Mouse (Mus musculus): ENCODE results near the gene Oaz2. TPM values are rescaled to one million over a fixed set of nuclear protein-coding genes. Genes with fewer than 3 reads are reported as not detected.

Oaz2 gene
- polyA plus RNA-seq, 1 experiment from 2014 or later = 208 TPM

DNA sequence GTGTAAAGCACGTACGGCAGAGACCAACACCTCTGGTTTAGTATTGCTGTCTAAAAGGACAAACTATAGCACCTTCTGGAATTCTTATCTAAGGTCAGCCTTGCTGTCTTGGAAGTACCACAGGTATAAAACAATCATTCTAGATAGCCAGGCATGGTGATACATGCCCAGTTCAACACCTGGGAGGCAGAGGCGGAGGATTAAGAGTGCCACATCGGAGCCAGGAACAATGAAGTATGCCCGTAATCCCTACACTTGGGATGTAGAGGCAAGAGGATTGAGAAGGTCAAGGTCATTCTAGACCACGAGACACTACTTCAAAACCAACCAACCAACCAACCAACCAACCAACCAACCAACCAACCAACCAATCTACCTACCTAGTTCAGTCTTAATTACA lies 60.8 kb downstream of the Oaz2 start:
- Histone ChIP-seq H3K9ac (ENCODE audit: low read length) (no peak overlapping the region), H3K36me3 (ENCODE audit: control insufficient read depth, insufficient read depth, low read length) (peaks cover 3% of the 10 kb centered on the region; the same call in 1 of the 2 replicates), H3K4me3 (ENCODE audit: low read depth, low read length) (no peak overlapping the region), H3K4me1 (replicated peaks; ENCODE audit: control insufficient read depth, insufficient read depth, low read length) (peaks cover 12% of the 10 kb centered on the region), H3K4me2 (ENCODE audit: low read depth, low read length, severe bottlenecking) (no peak overlapping the region), H3K9me3 (ENCODE audit: control insufficient read depth, low read length) (no peaks in the 10 kb centered on the region), H3K27ac (ENCODE audit: low read depth, low read length) (no peak overlapping the region), H3K27me3 (ENCODE audit: control insufficient read depth, insufficient read depth, low read length) (no peaks in the 10 kb centered on the region)
- DNase-seq (ENCODE audit: low spot score) (no peak), ATAC-seq (replicated peaks; ENCODE audit: low FRiP score) (no peak)
- WGBS = 97% methylated on average over 6 of the region's 6 CpGs

DNA sequence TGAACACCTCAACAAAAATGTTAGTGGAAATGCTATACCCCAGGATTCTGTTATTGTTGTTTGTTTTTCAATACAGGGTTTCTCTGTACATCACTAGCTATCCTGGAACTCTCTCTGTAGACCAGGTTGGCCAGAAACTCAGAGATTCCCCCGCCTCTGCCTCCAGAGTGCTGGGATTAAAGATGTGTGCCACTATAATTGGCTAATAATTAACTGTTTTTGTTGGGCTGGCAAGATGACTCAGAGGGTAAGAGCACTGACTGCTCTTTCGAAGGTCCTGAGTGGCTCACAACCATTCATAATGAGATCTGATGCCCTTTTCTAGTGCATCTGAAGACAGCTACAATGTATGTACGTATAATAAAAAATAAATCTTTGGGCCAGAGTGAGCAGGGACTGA lies 67.1 kb downstream of the Oaz2 start:
- H3K4me3 ChIP-seq (ENCODE audit: low read depth, low read length) = no peak overlapping the region
- no peaks in the 10 kb centered on the region for H3K4me1 ChIP-seq (replicated peaks; ENCODE audit: control insufficient read depth, insufficient read depth, low read length)
- ATAC-seq (replicated peaks; ENCODE audit: low FRiP score) (no peak), DNase-seq (ENCODE audit: low spot score) (no peak)
- no peak overlapping the region for H3K9ac ChIP-seq (ENCODE audit: low read length)
- H3K9me3 ChIP-seq (ENCODE audit: control insufficient read depth, low read length) = no peaks in the 10 kb centered on the region
- 100% methylated on average over 3 of the region's 3 CpGs for WGBS
- H3K4me2 ChIP-seq (ENCODE audit: low read depth, low read length, severe bottlenecking) = no peak overlapping the region
- H3K36me3 ChIP-seq (ENCODE audit: control insufficient read depth, insufficient read depth, low read length) = no peaks in the 10 kb centered on the region; the same call in 1 of the 2 replicates
- H3K27ac ChIP-seq (ENCODE audit: low read depth, low read length) = no peak overlapping the region
- no peaks in the 10 kb centered on the region for H3K27me3 ChIP-seq (ENCODE audit: control insufficient read depth, insufficient read depth, low read length)

Other genes starting within 250 kb of the Oaz2 start
- gene Slc51b, start 245.0 kb upstream of the Oaz2 start, polyA plus RNA-seq (2014; fragmentation: Nextera tagmentation; extraction: Ambion mirVana) = not detected in 2 replicates
- 19.6 and 20.4 TPM in 2 replicates for gene Mtfmt, start 232.2 kb upstream of the Oaz2 start, polyA plus RNA-seq (2014; fragmentation: Nextera tagmentation; extraction: Ambion mirVana)
- gene Spg21, start 207.1 kb upstream of the Oaz2 start, polyA plus RNA-seq (2014; fragmentation: Nextera tagmentation; extraction: Ambion mirVana) = 95.5 and 110 TPM in 2 replicates
- gene Ankdd1a, start 147.8 kb upstream of the Oaz2 start, polyA plus RNA-seq (2014; fragmentation: Nextera tagmentation; extraction: Ambion mirVana) = 0.20 TPM in 1 of 2 replicates, not detected in the other
- gene Plekho2, start 88.0 kb upstream of the Oaz2 start, polyA plus RNA-seq (2014; fragmentation: Nextera tagmentation; extraction: Ambion mirVana) = 8.3 and 8.8 TPM in 2 replicates
- gene Pif1, start 80.8 kb upstream of the Oaz2 start, polyA plus RNA-seq (2014; fragmentation: Nextera tagmentation; extraction: Ambion mirVana) = 26.2 and 31.8 TPM in 2 replicates
- 20.3 and 23.6 TPM in 2 replicates for gene Rbpms2, start 38.4 kb upstream of the Oaz2 start, polyA plus RNA-seq (2014; fragmentation: Nextera tagmentation; extraction: Ambion mirVana)
- 12.3 and 12.9 TPM in 2 replicates for gene Zfp609, start 159.6 kb downstream of the Oaz2 start, polyA plus RNA-seq (2014; fragmentation: Nextera tagmentation; extraction: Ambion mirVana)
- gene Pclaf, start 222.2 kb downstream of the Oaz2 start, polyA plus RNA-seq (2014; fragmentation: Nextera tagmentation; extraction: Ambion mirVana) = 264 and 318 TPM in 2 replicates
- 34.6 and 38.9 TPM in 2 replicates for gene Trip4, start 240.8 kb downstream of the Oaz2 start, polyA plus RNA-seq (2014; fragmentation: Nextera tagmentation; extraction: Ambion mirVana)
- 21.2 and 24.4 TPM in 2 replicates for gene Csnk1g1, start 240.9 kb downstream of the Oaz2 start, polyA plus RNA-seq (2014; fragmentation: Nextera tagmentation; extraction: Ambion mirVana)

Measured in forebrain, embryonic 11.5 days (tissue).